Mouse (Mus musculus): ENCODE data around the gene Klrk1. TPM values are rescaled to one million over a fixed set of nuclear protein-coding genes. Genes with fewer than 3 reads are reported as not detected.
"Not testable (repeated sequence)": the region's sequence is repeated elsewhere in the genome, so short reads cannot be mapped to it uniquely, and the experiment has no call there.

Gene Klrk1
- 0.06 TPM in 1 of 2 replicates, not detected in the other for polyA plus RNA-seq (2014; fragmentation: Nextera tagmentation; extraction: Ambion mirVana)

GRCm38 (mm10) chr6:129623735-129624134, at the start of gene Klrk1:
TSS of gene Klrk1 (minus strand) at chr6:129623864.
- no peak within 1 kb of the TSS for H3K4me2 ChIP-seq (ENCODE audit: low read length)
- DNase-seq (ENCODE audit: low spot score) (no peak), ATAC-seq (no peak)
- no peaks in the 10 kb centered on the region for H3K4me1 ChIP-seq (ENCODE audit: control insufficient read depth, insufficient read depth, low read length)
- no peak within 1 kb of the TSS for H3K9ac ChIP-seq (ENCODE audit: low read length)
- H3K36me3 ChIP-seq (ENCODE audit: control insufficient read depth, insufficient read depth, low read length): no peaks in the 10 kb centered on the region
- H3K9me3 ChIP-seq (replicated peaks; ENCODE audit: control insufficient read depth, low read length): no peaks in the 10 kb centered on the region
- no peak within 1 kb of the TSS for H3K27ac ChIP-seq (ENCODE audit: low read depth, low read length)
- H3K27me3 ChIP-seq (replicated peaks; ENCODE audit: control insufficient read depth, insufficient read depth, low read length): no peaks in the 10 kb centered on the region
- no peak within 1 kb of the TSS for H3K4me3 ChIP-seq (ENCODE audit: low read depth, low read length)
- 85% methylated on average over 4 of the region's 4 CpGs for WGBS

- not testable (repeated sequence) for H3K4me1 ChIP-seq (ENCODE audit: control insufficient read depth, insufficient read depth, low read length); H3K27me3 ChIP-seq (replicated peaks; ENCODE audit: control insufficient read depth, insufficient read depth, low read length); H3K4me2 ChIP-seq (ENCODE audit: low read length); H3K27ac ChIP-seq (ENCODE audit: low read depth, low read length); H3K9me3 ChIP-seq (replicated peaks; ENCODE audit: control insufficient read depth, low read length); H3K4me3 ChIP-seq (ENCODE audit: low read depth, low read length); H3K9ac ChIP-seq (ENCODE audit: low read length); H3K36me3 ChIP-seq (ENCODE audit: control insufficient read depth, insufficient read depth, low read length); DNase-seq (ENCODE audit: low spot score); ATAC-seq
- WGBS: no CpG with 5 or more reads among the region's 3 CpGs
Measured at GRCm38 (mm10) chr6:129661301-129661700, 37.6 kb upstream of the Klrk1 start.

- not testable (repeated sequence) for H3K4me1 ChIP-seq (ENCODE audit: control insufficient read depth, insufficient read depth, low read length)
- 80% methylated on average over 4 of the region's 4 CpGs for WGBS
Measured at GRCm38 (mm10) chr6:129660589-129660988, 36.9 kb upstream of the Klrk1 start, which contains the start of gene Klrc2. TSS of gene Klrc2 (minus strand) at chr6:129660689.

GRCm38 (mm10) chr6:129644054-129644453, 20.4 kb upstream of the Klrk1 start:
- H3K4me2 ChIP-seq (ENCODE audit: low read length); H3K4me3 ChIP-seq (ENCODE audit: low read depth, low read length); H3K9ac ChIP-seq (ENCODE audit: low read length); H3K27ac ChIP-seq (ENCODE audit: low read depth, low read length); H3K9me3 ChIP-seq (replicated peaks; ENCODE audit: control insufficient read depth, low read length); H3K36me3 ChIP-seq (ENCODE audit: control insufficient read depth, insufficient read depth, low read length); ATAC-seq; H3K4me1 ChIP-seq (ENCODE audit: control insufficient read depth, insufficient read depth, low read length); H3K27me3 ChIP-seq (replicated peaks; ENCODE audit: control insufficient read depth, insufficient read depth, low read length); DNase-seq (ENCODE audit: low spot score): not testable (repeated sequence)
- WGBS: 60% methylated on average over 1 of the region's 3 CpGs

More at GRCm38 (mm10) chr6:129660589-129660988, 36.9 kb upstream of the Klrk1 start, which contains the start of gene Klrc2:
- DNase-seq (ENCODE audit: low spot score); H3K36me3 ChIP-seq (ENCODE audit: control insufficient read depth, insufficient read depth, low read length); H3K9ac ChIP-seq (ENCODE audit: low read length); H3K27ac ChIP-seq (ENCODE audit: low read depth, low read length); H3K4me2 ChIP-seq (ENCODE audit: low read length); ATAC-seq; H3K4me3 ChIP-seq (ENCODE audit: low read depth, low read length); H3K27me3 ChIP-seq (replicated peaks; ENCODE audit: control insufficient read depth, insufficient read depth, low read length); H3K9me3 ChIP-seq (replicated peaks; ENCODE audit: control insufficient read depth, low read length): not testable (repeated sequence)

- H3K27ac ChIP-seq (ENCODE audit: low read depth, low read length); H3K4me3 ChIP-seq (ENCODE audit: low read depth, low read length); H3K27me3 ChIP-seq (replicated peaks; ENCODE audit: control insufficient read depth, insufficient read depth, low read length); H3K4me2 ChIP-seq (ENCODE audit: low read length); H3K9ac ChIP-seq (ENCODE audit: low read length); DNase-seq (ENCODE audit: low spot score); ATAC-seq; H3K36me3 ChIP-seq (ENCODE audit: control insufficient read depth, insufficient read depth, low read length); H3K4me1 ChIP-seq (ENCODE audit: control insufficient read depth, insufficient read depth, low read length); H3K9me3 ChIP-seq (replicated peaks; ENCODE audit: control insufficient read depth, low read length): not testable (repeated sequence)
- 84% methylated on average over 3 of the region's 3 CpGs for WGBS
Measured at GRCm38 (mm10) chr6:129643237-129643636, 19.6 kb upstream of the Klrk1 start, which contains the start of gene Klrc3. TSS of gene Klrc3 (minus strand) at chr6:129643337.

- ATAC-seq: not testable (repeated sequence)
- WGBS: 87% methylated on average over 2 of the region's 2 CpGs
Measured at GRCm38 (mm10) chr6:129631046-129631445, 7.4 kb upstream of the Klrk1 start.

GRCm38 (mm10) chr6:129608372-129608771, 15.3 kb downstream of the Klrk1 start:
- Histone ChIP-seq H3K4me2 (ENCODE audit: low read length) (no peak overlapping the region), H3K27me3 (replicated peaks; ENCODE audit: control insufficient read depth, insufficient read depth, low read length) (no peaks in the 10 kb centered on the region), H3K4me1 (ENCODE audit: control insufficient read depth, insufficient read depth, low read length) (no peaks in the 10 kb centered on the region), H3K9me3 (replicated peaks; ENCODE audit: control insufficient read depth, low read length) (no peaks in the 10 kb centered on the region), H3K27ac (ENCODE audit: low read depth, low read length) (no peak overlapping the region), H3K4me3 (ENCODE audit: low read depth, low read length) (no peak overlapping the region), H3K36me3 (ENCODE audit: control insufficient read depth, insufficient read depth, low read length) (no peaks in the 10 kb centered on the region), H3K9ac (ENCODE audit: low read length) (no peak overlapping the region)
- no peak for DNase-seq (ENCODE audit: low spot score)
- ATAC-seq: no peak

More at GRCm38 (mm10) chr6:129631046-129631445, 7.4 kb upstream of the Klrk1 start:
- not testable (repeated sequence) for H3K27ac ChIP-seq (ENCODE audit: low read depth, low read length); H3K4me3 ChIP-seq (ENCODE audit: low read depth, low read length); H3K9me3 ChIP-seq (replicated peaks; ENCODE audit: control insufficient read depth, low read length); H3K4me2 ChIP-seq (ENCODE audit: low read length); H3K9ac ChIP-seq (ENCODE audit: low read length); H3K27me3 ChIP-seq (replicated peaks; ENCODE audit: control insufficient read depth, insufficient read depth, low read length); H3K36me3 ChIP-seq (ENCODE audit: control insufficient read depth, insufficient read depth, low read length); DNase-seq (ENCODE audit: low spot score); H3K4me1 ChIP-seq (ENCODE audit: control insufficient read depth, insufficient read depth, low read length)

GRCm38 (mm10) chr6:129591508-129591907, 32.2 kb downstream of the Klrk1 start, which contains the start of gene Klrd1:
TSS of gene Klrd1 (plus strand) at chr6:129591782.
- WGBS: 87% methylated on average over 3 of the region's 3 CpGs
- Histone ChIP-seq H3K4me1 (ENCODE audit: control insufficient read depth, insufficient read depth, low read length) (no peaks in the 10 kb centered on the region), H3K27ac (ENCODE audit: low read depth, low read length) (no peak within 1 kb of the TSS), H3K4me2 (ENCODE audit: low read length) (no peak within 1 kb of the TSS), H3K36me3 (ENCODE audit: control insufficient read depth, insufficient read depth, low read length) (no peaks in the 10 kb centered on the region), H3K9me3 (replicated peaks; ENCODE audit: control insufficient read depth, low read length) (no peaks in the 10 kb centered on the region), H3K4me3 (ENCODE audit: low read depth, low read length) (no peak within 1 kb of the TSS), H3K9ac (ENCODE audit: low read length) (no peak within 1 kb of the TSS), H3K27me3 (replicated peaks; ENCODE audit: control insufficient read depth, insufficient read depth, low read length) (no peaks in the 10 kb centered on the region)
- no peak for ATAC-seq
- DNase-seq (ENCODE audit: low spot score): no peak

GRCm38 (mm10) chr6:129583014-129583413, 40.6 kb downstream of the Klrk1 start:
- Histone ChIP-seq H3K27me3 (replicated peaks; ENCODE audit: control insufficient read depth, insufficient read depth, low read length) (no peaks in the 10 kb centered on the region), H3K9me3 (replicated peaks; ENCODE audit: control insufficient read depth, low read length) (no peaks in the 10 kb centered on the region), H3K9ac (ENCODE audit: low read length) (no peak overlapping the region), H3K4me1 (ENCODE audit: control insufficient read depth, insufficient read depth, low read length) (no peaks in the 10 kb centered on the region), H3K4me2 (ENCODE audit: low read length) (no peak overlapping the region), H3K4me3 (ENCODE audit: low read depth, low read length) (no peak overlapping the region), H3K36me3 (ENCODE audit: control insufficient read depth, insufficient read depth, low read length) (no peaks in the 10 kb centered on the region), H3K27ac (ENCODE audit: low read depth, low read length) (no peak overlapping the region)
- DNase-seq (ENCODE audit: low spot score) (no peak), ATAC-seq (no peak)
- WGBS: 81% methylated on average over 3 of the region's 3 CpGs
